Mouse (Mus musculus): ENCODE data around the gene Elf1. TPM values are rescaled to one million over a fixed set of nuclear protein-coding genes. Genes with fewer than 3 reads are reported as not detected.

The Elf1 gene
- total and polyA plus RNA-seq, 2 experiments = 6.4 to 13.8 TPM

DNA sequence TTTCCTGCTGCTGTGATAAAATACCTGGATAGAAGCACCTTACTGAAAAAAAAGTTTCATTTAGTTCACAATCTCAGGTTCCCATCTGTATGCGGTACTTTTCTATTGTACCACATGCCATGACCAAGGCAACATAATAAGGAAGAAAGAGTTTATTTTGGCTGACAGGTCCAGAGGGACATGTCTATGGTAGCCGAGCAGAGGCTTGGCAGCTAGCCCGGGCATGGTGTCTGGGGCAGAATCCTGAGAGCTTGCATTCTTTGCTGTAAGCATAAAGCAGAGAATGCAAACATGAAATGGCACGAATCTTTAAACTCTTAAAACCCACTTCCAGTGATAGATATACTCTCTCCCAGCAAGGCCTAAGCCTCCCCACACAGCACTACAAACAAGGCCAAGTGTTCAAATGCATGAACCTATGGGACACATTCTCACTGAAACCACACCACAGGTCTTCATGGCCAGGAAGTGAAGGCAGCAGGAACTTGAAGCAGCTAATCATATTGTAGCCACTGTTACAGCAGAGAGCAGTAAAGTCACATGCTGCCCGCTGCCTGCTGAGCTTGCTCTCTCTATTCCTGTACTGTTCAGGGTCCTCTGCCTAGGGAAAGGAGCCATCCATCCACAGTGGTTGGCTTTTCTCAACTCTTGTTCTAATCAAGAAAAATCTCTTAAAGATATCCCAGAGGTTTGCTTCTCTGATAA, 22.5 kb downstream of the Elf1 start:
- H3K36me3 ChIP-seq (ENCODE audit: control insufficient read depth, insufficient read depth, low read length) = no peaks in the 10 kb centered on the region
- H3K4me3 ChIP-seq (ENCODE audit: insufficient read depth, low read depth, low read length) = no peak overlapping the region
- H3K27me3 ChIP-seq (ENCODE audit: control insufficient read depth, insufficient read depth, low read length) = no peaks in the 10 kb centered on the region
- whole genome bisulfite sequencing = 22% methylated on average over 5 of the region's 5 CpGs
- peaks cover 33% of the 10 kb centered on the region for H3K4me1 ChIP-seq (ENCODE audit: control insufficient read depth, insufficient read depth, low read length)
- peak overlapping the region; percentile 25 for H3K27ac ChIP-seq (replicated peaks; ENCODE audit: insufficient read depth, low read depth, low read length)
- peak; percentile 72 for DNase-seq (ENCODE audit: extremely low read depth, low read depth, low spot score)
- peaks cover 37% of the 10 kb centered on the region; the same call in 1 of the 2 replicates for H3K79me2 ChIP-seq (ENCODE audit: control insufficient read depth, insufficient read depth, low read length)
- TF ChIP-seq CTCF (IDR thresholded peaks at IDR 0.05; ENCODE audit: low read depth, low read length) (no peak), POLR2A (IDR thresholded peaks at IDR 0.05; ENCODE audit: extremely low read depth, insufficient read depth, low read length) (no peak)
- H3K9ac ChIP-seq (ENCODE audit: low read depth, low read length) = no peak overlapping the region

DNA sequence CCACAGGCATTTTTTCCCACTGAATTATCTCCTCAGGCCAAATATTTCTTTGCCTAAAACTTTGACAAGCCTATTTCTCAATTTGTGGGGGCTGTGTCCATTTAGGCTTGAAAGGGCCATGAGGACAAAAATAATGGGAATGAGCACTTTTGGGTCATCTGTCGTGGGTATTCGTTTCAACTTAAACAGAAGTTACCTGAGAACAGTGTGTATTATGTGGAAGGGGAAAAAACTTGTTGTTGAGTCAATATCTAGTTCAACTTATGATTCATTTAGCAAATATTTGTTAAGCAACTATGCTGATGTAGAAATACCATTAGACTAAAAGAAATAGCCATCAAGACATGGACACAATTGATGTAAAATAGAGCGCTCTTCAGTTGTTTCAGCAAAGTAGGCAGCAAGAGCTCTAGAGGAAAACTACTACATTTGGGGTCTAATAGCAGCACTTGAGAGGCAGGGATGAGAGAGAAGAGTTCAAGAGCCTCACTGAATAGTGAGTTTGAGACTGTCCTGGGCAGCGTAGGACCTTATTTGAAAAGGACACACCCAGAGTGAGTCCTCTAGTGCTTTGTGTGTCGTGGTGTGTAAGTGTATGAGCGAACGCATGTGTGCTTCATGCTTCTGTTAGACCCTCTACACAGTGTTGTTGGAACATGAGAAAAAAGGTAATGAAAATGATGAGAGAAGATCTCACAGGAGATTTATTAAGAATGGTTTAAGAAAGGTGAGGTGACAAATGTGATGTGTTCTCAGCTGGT, 23.4 kb downstream of the Elf1 start:
- Histone ChIP-seq H3K4me1 (ENCODE audit: control insufficient read depth, insufficient read depth, low read length) (peaks cover 36% of the 10 kb centered on the region), H3K9ac (ENCODE audit: low read depth, low read length) (no peak overlapping the region)
- no peak for DNase-seq (ENCODE audit: extremely low read depth, low read depth, low spot score)

DNA sequence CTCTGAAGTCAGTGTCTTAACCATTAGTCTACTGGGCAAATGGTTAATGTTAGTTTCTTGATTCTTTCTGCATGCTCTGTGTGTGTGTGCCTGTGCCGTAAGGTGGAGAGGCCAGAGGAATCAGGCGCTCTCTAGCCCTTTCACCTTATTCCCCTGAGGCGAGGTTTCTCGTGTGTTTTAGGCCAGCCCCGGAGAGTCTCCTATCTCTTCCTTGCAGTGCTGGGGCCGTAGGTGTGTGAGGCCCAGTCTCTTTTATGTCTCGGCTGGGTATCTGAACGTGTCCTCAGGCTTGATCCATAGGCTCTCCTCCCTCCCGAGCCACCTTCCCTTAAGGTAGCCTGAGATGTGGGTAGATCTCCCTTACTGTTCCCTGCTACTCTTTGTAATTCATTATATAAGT, 25.2 kb downstream of the Elf1 start:
- H3K4me1 ChIP-seq (ENCODE audit: control insufficient read depth, insufficient read depth, low read length) = peaks cover 36% of the 10 kb centered on the region
- H3K27me3 ChIP-seq (ENCODE audit: control insufficient read depth, insufficient read depth, low read length) = no peaks in the 10 kb centered on the region

More for the DNA sequence above, 23.4 kb downstream of the Elf1 start:
- no peak for TF ChIP-seq CTCF (IDR thresholded peaks at IDR 0.05; ENCODE audit: low read depth, low read length)
- no peak for TF ChIP-seq POLR2A (IDR thresholded peaks at IDR 0.05; ENCODE audit: extremely low read depth, insufficient read depth, low read length)
- Histone ChIP-seq H3K27me3 (ENCODE audit: control insufficient read depth, insufficient read depth, low read length) (no peaks in the 10 kb centered on the region), H3K4me3 (ENCODE audit: insufficient read depth, low read depth, low read length) (no peak overlapping the region), H3K27ac (replicated peaks; ENCODE audit: insufficient read depth, low read depth, low read length) (peak overlapping the region; percentile 25), H3K79me2 (ENCODE audit: control insufficient read depth, insufficient read depth, low read length) (peaks cover 28% of the 10 kb centered on the region; the same call in 1 of the 2 replicates), H3K36me3 (ENCODE audit: control insufficient read depth, insufficient read depth, low read length) (no peaks in the 10 kb centered on the region)
- WGBS = 71% methylated on average over 7 of the region's 7 CpGs

GRCm38 (mm10) chr14:79507846-79508245, 26.9 kb downstream of the Elf1 start:
- no peak for TF ChIP-seq CTCF (IDR thresholded peaks at IDR 0.05; ENCODE audit: low read depth, low read length)
- no peak for TF ChIP-seq POLR2A (IDR thresholded peaks at IDR 0.05; ENCODE audit: extremely low read depth, insufficient read depth, low read length)
- 18% methylated on average over 1 of the region's 1 CpGs for WGBS
- DNase-seq (ENCODE audit: extremely low read depth, low read depth, low spot score) = peak; percentile 69
- Histone ChIP-seq H3K79me2 (ENCODE audit: control insufficient read depth, insufficient read depth, low read length) (peaks cover 38% of the 10 kb centered on the region), H3K4me3 (ENCODE audit: insufficient read depth, low read depth, low read length) (no peak overlapping the region), H3K27me3 (ENCODE audit: control insufficient read depth, insufficient read depth, low read length) (no peaks in the 10 kb centered on the region), H3K36me3 (ENCODE audit: control insufficient read depth, insufficient read depth, low read length) (no peaks in the 10 kb centered on the region), H3K27ac (replicated peaks; ENCODE audit: insufficient read depth, low read depth, low read length) (peak overlapping the region; percentile 55), H3K9ac (ENCODE audit: low read depth, low read length) (peak overlapping the region; percentile 10; the same call in 1 of the 2 replicates), H3K4me1 (ENCODE audit: control insufficient read depth, insufficient read depth, low read length) (peaks cover 26% of the 10 kb centered on the region)

More for the DNA sequence above, 25.2 kb downstream of the Elf1 start:
- no peak for DNase-seq (ENCODE audit: extremely low read depth, low read depth, low spot score)
- TF ChIP-seq CTCF (IDR thresholded peaks at IDR 0.05; ENCODE audit: low read depth, low read length) (no peak), POLR2A (IDR thresholded peaks at IDR 0.05; ENCODE audit: extremely low read depth, insufficient read depth, low read length) (no peak)
- Histone ChIP-seq H3K4me3 (ENCODE audit: insufficient read depth, low read depth, low read length) (no peak overlapping the region), H3K36me3 (ENCODE audit: control insufficient read depth, insufficient read depth, low read length) (no peaks in the 10 kb centered on the region), H3K27ac (replicated peaks; ENCODE audit: insufficient read depth, low read depth, low read length) (no peak overlapping the region), H3K9ac (ENCODE audit: low read depth, low read length) (no peak overlapping the region), H3K79me2 (ENCODE audit: control insufficient read depth, insufficient read depth, low read length) (peaks cover 36% of the 10 kb centered on the region)
- 90% methylated on average over 9 of the region's 9 CpGs for WGBS

- H3K4me1 ChIP-seq (ENCODE audit: control insufficient read depth, insufficient read depth, low read length) = peaks cover 27% of the 10 kb centered on the region
- no peak for TF ChIP-seq POLR2A (IDR thresholded peaks at IDR 0.05; ENCODE audit: extremely low read depth, insufficient read depth, low read length)
- no peak for TF ChIP-seq CTCF (IDR thresholded peaks at IDR 0.05; ENCODE audit: low read depth, low read length)
- no peaks in the 10 kb centered on the region for H3K36me3 ChIP-seq (ENCODE audit: control insufficient read depth, insufficient read depth, low read length)
- 15% methylated on average over 9 of the region's 9 CpGs for WGBS
- no peaks in the 10 kb centered on the region for H3K27me3 ChIP-seq (ENCODE audit: control insufficient read depth, insufficient read depth, low read length)
- peak; percentile 87 for DNase-seq (ENCODE audit: extremely low read depth, low read depth, low spot score)
- peak overlapping the region; percentile 55 for H3K27ac ChIP-seq (replicated peaks; ENCODE audit: insufficient read depth, low read depth, low read length)
- peaks cover 43% of the 10 kb centered on the region for H3K79me2 ChIP-seq (ENCODE audit: control insufficient read depth, insufficient read depth, low read length)
- H3K9ac ChIP-seq (ENCODE audit: low read depth, low read length) = no peak overlapping the region
- no peak overlapping the region; the same call in 1 of the 2 replicates for H3K4me3 ChIP-seq (ENCODE audit: insufficient read depth, low read depth, low read length)
These were observed 27.8 kb downstream of the Elf1 start for GRCm38 (mm10) chr14:79508662-79509305.
